Mouse (Mus musculus) forebrain, embryonic 16.5 days (tissue): ENCODE measurements around the gene Gm21985. TPM values are rescaled to one million over a fixed set of nuclear protein-coding genes. Genes with fewer than 3 reads are reported as not detected.
"Not testable (repeated sequence)": the region's sequence is repeated elsewhere in the genome, so short reads cannot be mapped to it uniquely, and the experiment has no call there.

Experiments used
- ATAC-seq: fragments of 200-750 bp; cut with Nextera tagmentation; 2 replicates; pipeline ENCODE4 v1.8.0; 2017; ENCODE audit warnings: mild to moderate bottlenecking, moderate library complexity
- H3K27ac ChIP-seq: fragments of 300-500 bp; sonication (generic); 2 replicates; pipeline ENCODE4 v1.5.1; 2014; ENCODE audit warnings: low read length, control low read depth
- H3K27me3 ChIP-seq: fragments of 300-500 bp; sonication (generic); replicated peaks from 2 replicates; pipeline ENCODE4 v1.6.1; 2014; ENCODE audit warnings: low read length; ENCODE audit not compliant: control insufficient read depth, insufficient read depth
- H3K36me3 ChIP-seq: fragments of 300-500 bp; sonication (generic); 2 replicates; pipeline ENCODE4 v1.6.1; 2014; ENCODE audit not compliant: control insufficient read depth, insufficient read depth
- H3K4me1 ChIP-seq: fragments of 300-500 bp; sonication (generic); replicated peaks from 2 replicates; pipeline ENCODE4 v1.6.1; 2014; ENCODE audit warnings: low read length; ENCODE audit not compliant: control insufficient read depth, insufficient read depth
- H3K4me2 ChIP-seq: fragments of 300-500 bp; sonication (generic); 2 replicates; pipeline ENCODE4 v1.6.1; 2014; ENCODE audit warnings: mild to moderate bottlenecking, low read length, control low read depth
- H3K4me3 ChIP-seq: fragments of 300-500 bp; sonication (generic); replicated peaks from 2 replicates; pipeline ENCODE4 v1.5.1; 2014; ENCODE audit warnings: mild to moderate bottlenecking, low read length, control low read depth
- H3K9ac ChIP-seq: fragments of 300-500 bp; sonication (generic); replicated peaks from 2 replicates; pipeline ENCODE4 v1.6.1; 2014; ENCODE audit warnings: low read depth, low read length, control low read depth
- H3K9me3 ChIP-seq: fragments of 300-500 bp; sonication (generic); 2 replicates; pipeline ENCODE4 v1.6.1; 2016; ENCODE audit warnings: low read length; ENCODE audit not compliant: control insufficient read depth
- WGBS: fragments of 180-500 bp; shearing (Covaris S2); extraction: QIAGEN DNeasy Blood & Tissue Kit; methylation state at CpG from one replicate; pipeline ENCODE4 v1.1.7; 2014; 5-methylcytosine and 5-hydroxymethylcytosine counted together
- polyA plus RNA-seq: library from polyadenylated mRNA; unstranded; fragments of >200 nt; fragmentation: Nextera tagmentation; extraction: Ambion mirVana; gene quantifications from 2 replicates; pipeline ENCODE4 v1.2.1, GENCODE M21; 2015

Gene Gm21985
- polyA plus RNA-seq, 1 experiment from 2014 or later, result not detected

- Histone ChIP-seq H3K4me2 (no peak overlapping the region), H3K27me3 (no peaks in the 10 kb centered on the region), H3K27ac (no peak overlapping the region), H3K9me3 (no peaks in the 10 kb centered on the region), H3K9ac (no peak overlapping the region), H3K4me3 (no peak overlapping the region), H3K36me3 (no peaks in the 10 kb centered on the region), H3K4me1 (peaks cover 14% of the 10 kb centered on the region)
- no peak for ATAC-seq
- 94% methylated on average over 6 of the region's 6 CpGs for WGBS
Observed at GRCm38 (mm10) chr2:112273474-112273873, 7.4 kb downstream of the Gm21985 start.

GRCm38 (mm10) chr2:112276870-112277269, 10.8 kb downstream of the Gm21985 start:
- H3K4me3 ChIP-seq, result no peak overlapping the region
- H3K36me3 ChIP-seq, result no peaks in the 10 kb centered on the region
- H3K4me2 ChIP-seq, result no peak overlapping the region
- H3K9me3 ChIP-seq, result no peaks in the 10 kb centered on the region
- H3K9ac ChIP-seq, result no peak overlapping the region
- H3K4me1 ChIP-seq, result no peaks in the 10 kb centered on the region
- ATAC-seq, result no peak
- no peak overlapping the region for H3K27ac ChIP-seq
- 95% methylated on average over 3 of the region's 3 CpGs for WGBS
- no peaks in the 10 kb centered on the region for H3K27me3 ChIP-seq

- WGBS, result 94% methylated on average over 1 of the region's 1 CpGs
Observed at GRCm38 (mm10) chr2:112282846-112283245, 16.7 kb downstream of the Gm21985 start.

GRCm38 (mm10) chr2:112284363-112285030, 18.4 kb downstream of the Gm21985 start:
- no peaks in the 10 kb centered on the region for H3K9me3 ChIP-seq
- H3K27me3 ChIP-seq, result no peaks in the 10 kb centered on the region
- peak; percentile 93 for ATAC-seq
- under 1% methylated on average over 21 of the region's 21 CpGs for WGBS
- no peaks in the 10 kb centered on the region for H3K36me3 ChIP-seq
- H3K27ac ChIP-seq, result no peak overlapping the region
- H3K4me3 ChIP-seq, result peak overlapping the region; percentile 43
- peak overlapping the region; percentile 60 for H3K9ac ChIP-seq
- H3K4me2 ChIP-seq, result peak overlapping the region; percentile 80
- peaks cover 7% of the 10 kb centered on the region for H3K4me1 ChIP-seq

More at GRCm38 (mm10) chr2:112282846-112283245, 16.7 kb downstream of the Gm21985 start:
- Histone ChIP-seq H3K36me3 (no peaks in the 10 kb centered on the region), H3K9me3 (no peaks in the 10 kb centered on the region), H3K4me2 (no peak overlapping the region), H3K27ac (no peak overlapping the region), H3K4me3 (no peak overlapping the region), H3K9ac (no peak overlapping the region), H3K4me1 (peaks cover 7% of the 10 kb centered on the region), H3K27me3 (no peaks in the 10 kb centered on the region)
- no peak for ATAC-seq

- 57% methylated on average over 6 of the region's 6 CpGs for WGBS
- Histone ChIP-seq H3K9me3 (no peaks in the 10 kb centered on the region), H3K4me1 (peaks cover 7% of the 10 kb centered on the region), H3K27me3 (no peaks in the 10 kb centered on the region), H3K4me3 (no peak overlapping the region; the same call in 1 of the 2 replicates), H3K4me2 (peak overlapping the region; percentile 80), H3K36me3 (no peaks in the 10 kb centered on the region), H3K9ac (no peak overlapping the region), H3K27ac (no peak overlapping the region)
- ATAC-seq, result no peak
Observed at GRCm38 (mm10) chr2:112285031-112285390, 18.9 kb downstream of the Gm21985 start.

- ATAC-seq, H3K9me3 ChIP-seq, H3K4me3 ChIP-seq, H3K36me3 ChIP-seq, H3K27ac ChIP-seq, H3K4me1 ChIP-seq, H3K27me3 ChIP-seq, H3K9ac ChIP-seq, H3K4me2 ChIP-seq: not testable (repeated sequence)
- WGBS, result 92% methylated on average over 1 of the region's 1 CpGs
Observed at GRCm38 (mm10) chr2:112286062-112286461, 19.9 kb downstream of the Gm21985 start.

GRCm38 (mm10) chr2:112287059-112287458, 20.9 kb downstream of the Gm21985 start:
- WGBS, result 59% methylated on average over 4 of the region's 4 CpGs
- H3K4me2 ChIP-seq, result no peak overlapping the region
- no peaks in the 10 kb centered on the region for H3K27me3 ChIP-seq

GRCm38 (mm10) chr2:112289507-112289906, 23.4 kb downstream of the Gm21985 start:
- Histone ChIP-seq H3K4me1 (peaks cover 2% of the 10 kb centered on the region), H3K4me2 (no peak overlapping the region), H3K27ac (no peak overlapping the region), H3K9ac (no peak overlapping the region), H3K4me3 (no peak overlapping the region), H3K9me3 (no peaks in the 10 kb centered on the region), H3K36me3 (no peaks in the 10 kb centered on the region), H3K27me3 (no peaks in the 10 kb centered on the region)
- ATAC-seq, result no peak
- WGBS, result 93% methylated on average over 3 of the region's 3 CpGs

More at GRCm38 (mm10) chr2:112287059-112287458, 20.9 kb downstream of the Gm21985 start:
- H3K36me3 ChIP-seq, result no peaks in the 10 kb centered on the region
- H3K9ac ChIP-seq, result no peak overlapping the region
- H3K9me3 ChIP-seq, result no peaks in the 10 kb centered on the region
- ATAC-seq, result no peak
- peaks cover 7% of the 10 kb centered on the region for H3K4me1 ChIP-seq
- H3K4me3 ChIP-seq, result no peak overlapping the region
- H3K27ac ChIP-seq, result no peak overlapping the region

GRCm38 (mm10) chr2:112292823-112293222, 26.7 kb downstream of the Gm21985 start:
- Histone ChIP-seq H3K4me3 (no peak overlapping the region), H3K36me3 (no peaks in the 10 kb centered on the region), H3K4me1 (no peaks in the 10 kb centered on the region), H3K4me2 (no peak overlapping the region), H3K27ac (no peak overlapping the region), H3K9ac (no peak overlapping the region), H3K27me3 (no peaks in the 10 kb centered on the region), H3K9me3 (no peaks in the 10 kb centered on the region)
- 80% methylated on average over 2 of the region's 2 CpGs for WGBS
- no peak for ATAC-seq

- no peak overlapping the region for H3K4me3 ChIP-seq
- H3K4me2 ChIP-seq, result no peak overlapping the region
- H3K27me3 ChIP-seq, result no peaks in the 10 kb centered on the region
- WGBS, result 61% methylated on average over 3 of the region's 3 CpGs
- H3K4me1 ChIP-seq, result no peaks in the 10 kb centered on the region
- H3K27ac ChIP-seq, result no peak overlapping the region
- H3K9me3 ChIP-seq, result no peaks in the 10 kb centered on the region
- peak; percentile 54; the same call in 1 of the 2 replicates for ATAC-seq
- H3K9ac ChIP-seq, result no peak overlapping the region
- H3K36me3 ChIP-seq, result no peaks in the 10 kb centered on the region
Observed at GRCm38 (mm10) chr2:112296211-112296610, 30.1 kb downstream of the Gm21985 start.
